Mouse (Mus musculus): ENCODE data around the gene Olfr1229. TPM values are rescaled to one million over a fixed set of nuclear protein-coding genes. Genes with fewer than 3 reads are reported as not detected.

Gene Olfr1229
- polyA plus RNA-seq (2014; fragmentation: Illumina TruSeq; extraction: RNeasy Lipid Tissue Mini Kit (QIAGEN cat#74804); ENCODE audit: insufficient read depth, low read depth, low replicate concordance) = not detected

DNA sequence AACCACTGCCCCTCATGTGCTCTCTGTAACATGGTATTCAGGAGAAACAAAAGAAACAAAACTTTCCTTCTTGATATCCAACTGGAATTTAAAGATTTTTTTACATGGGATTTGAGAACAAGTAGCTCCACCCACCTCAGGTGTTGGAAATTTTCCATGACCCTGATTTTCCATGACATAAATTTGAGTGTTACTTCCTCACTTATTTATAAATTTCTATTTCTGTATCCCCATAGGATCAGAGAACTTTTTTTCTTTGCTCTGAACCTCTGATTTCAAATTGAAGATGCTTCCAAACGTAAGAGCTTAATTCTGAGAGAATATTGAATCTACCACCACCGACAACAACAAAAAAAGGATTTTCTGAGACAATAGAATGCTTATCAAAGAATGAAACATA lies at the start of gene Olfr1229:
Gene Olfr1229 (minus strand): TSS at position 101 of the 400 bp plus-strand sequence.

DNA sequence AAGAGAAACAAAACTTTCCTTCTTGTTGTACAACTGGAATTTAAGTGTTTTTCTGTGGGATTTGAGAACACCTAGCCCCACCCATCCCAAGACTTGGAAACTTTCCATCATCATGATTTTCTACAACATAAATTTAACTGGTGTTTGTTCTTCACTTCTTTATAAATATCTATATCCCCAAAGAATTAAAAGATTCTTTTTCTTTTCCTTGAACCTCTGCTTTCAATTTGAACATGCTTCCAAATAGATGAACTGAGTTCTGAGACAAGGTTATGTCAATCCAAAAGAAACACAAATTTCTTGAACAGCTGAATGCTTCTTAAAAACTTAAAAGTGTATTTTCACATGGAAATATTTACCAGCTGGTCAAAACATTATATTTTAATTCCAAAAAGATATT lies 41.8 kb upstream of the Olfr1229 start, which contains the start of gene Olfr1232:
Gene Olfr1232 (minus strand): TSS at position 101 of the 400 bp plus-strand sequence.

DNA sequence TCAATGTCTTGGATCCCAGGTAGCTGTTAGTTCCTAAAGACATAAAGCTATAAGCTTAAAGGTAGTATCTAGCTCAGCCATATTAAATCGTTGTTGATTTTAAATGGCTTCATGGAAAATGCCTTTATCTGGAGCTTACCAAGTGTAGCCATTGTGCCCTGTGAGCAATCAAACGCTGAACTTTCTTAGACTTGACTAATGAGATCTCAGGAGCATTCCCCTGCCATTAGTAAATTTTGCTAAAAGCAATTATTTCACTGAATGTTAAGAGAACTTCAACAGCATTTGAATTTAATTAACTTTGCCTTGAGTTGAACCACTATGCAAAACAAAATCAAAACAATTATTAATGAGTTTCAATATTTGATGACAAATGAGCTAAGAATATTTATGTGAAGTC lies 19.2 kb upstream of the Olfr1229 start, which contains the start of gene Olfr1231:
Gene Olfr1231 (minus strand): TSS at position 101 of the 400 bp plus-strand sequence.

DNA sequence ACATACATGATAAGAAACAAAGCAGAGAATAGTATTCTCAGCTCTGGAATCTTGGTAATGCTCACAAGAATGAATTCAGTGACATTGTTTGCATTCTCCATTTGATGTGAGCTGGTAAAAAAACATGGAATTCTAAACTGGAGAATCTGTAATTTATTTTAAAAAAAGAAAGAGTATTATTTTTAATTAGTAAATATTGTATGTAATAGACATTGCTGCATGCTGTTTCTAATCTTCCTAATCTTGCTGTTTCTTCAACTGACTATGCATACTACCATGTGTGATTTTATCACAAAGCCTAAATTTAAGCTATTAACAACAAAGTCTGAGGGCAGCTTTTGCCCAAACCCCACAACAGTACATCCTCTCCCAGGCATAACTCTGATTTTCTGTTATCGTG lies 9.4 kb upstream of the Olfr1229 start, which contains the start of gene Olfr1230:
Gene Olfr1230 (minus strand): TSS at position 101 of the 400 bp plus-strand sequence.

DNA sequence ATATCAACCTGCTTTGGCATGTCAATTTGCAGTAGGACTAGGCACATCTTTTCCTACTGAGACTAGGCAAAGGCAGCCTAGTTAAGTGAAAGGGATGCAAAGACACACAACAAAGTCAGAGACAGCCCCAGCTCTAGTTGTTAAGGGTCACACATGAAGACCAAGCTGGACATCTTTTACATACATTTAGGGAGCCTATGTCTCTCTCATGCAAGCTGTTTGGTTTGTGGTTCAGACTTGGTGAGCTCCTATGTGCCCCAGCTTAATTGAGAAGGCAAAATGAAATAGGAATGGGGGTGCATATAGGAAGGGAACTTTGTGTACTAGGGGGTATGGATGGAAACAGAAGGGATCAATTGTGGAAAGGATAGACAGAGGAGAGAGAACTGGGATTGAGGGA lies 33.9 kb downstream of the Olfr1229 start, which contains the start of gene Olfr1228:
Gene Olfr1228 (minus strand): TSS at position 101 of the 400 bp plus-strand sequence.

Other genes with a start within 250 kb of the Olfr1229 start
- not detected for gene Olfr1218, start 226.8 kb downstream of the Olfr1229 start, polyA plus RNA-seq (2014; fragmentation: Illumina TruSeq; extraction: RNeasy Lipid Tissue Mini Kit (QIAGEN cat#74804); ENCODE audit: insufficient read depth, low read depth, low replicate concordance)
- not detected for gene Olfr1219, start 204.5 kb downstream of the Olfr1229 start, polyA plus RNA-seq (2014; fragmentation: Illumina TruSeq; extraction: RNeasy Lipid Tissue Mini Kit (QIAGEN cat#74804); ENCODE audit: insufficient read depth, low read depth, low replicate concordance)
- not detected for gene Olfr1220, start 181.2 kb downstream of the Olfr1229 start, polyA plus RNA-seq (2014; fragmentation: Illumina TruSeq; extraction: RNeasy Lipid Tissue Mini Kit (QIAGEN cat#74804); ENCODE audit: insufficient read depth, low read depth, low replicate concordance)
- gene Olfr1221, start 170.7 kb downstream of the Olfr1229 start, polyA plus RNA-seq (2014; fragmentation: Illumina TruSeq; extraction: RNeasy Lipid Tissue Mini Kit (QIAGEN cat#74804); ENCODE audit: insufficient read depth, low read depth, low replicate concordance) = not detected
- gene Olfr1222, start 155.0 kb downstream of the Olfr1229 start, polyA plus RNA-seq (2014; fragmentation: Illumina TruSeq; extraction: RNeasy Lipid Tissue Mini Kit (QIAGEN cat#74804); ENCODE audit: insufficient read depth, low read depth, low replicate concordance) = not detected
- gene Olfr1223, start 136.5 kb downstream of the Olfr1229 start, polyA plus RNA-seq (2014; fragmentation: Illumina TruSeq; extraction: RNeasy Lipid Tissue Mini Kit (QIAGEN cat#74804); ENCODE audit: insufficient read depth, low read depth, low replicate concordance) = not detected
- gene Olfr1224-ps1, start 123.9 kb downstream of the Olfr1229 start, polyA plus RNA-seq (2014; fragmentation: Illumina TruSeq; extraction: RNeasy Lipid Tissue Mini Kit (QIAGEN cat#74804); ENCODE audit: insufficient read depth, low read depth, low replicate concordance) = not detected
- not detected for gene Olfr1225, start 113.3 kb downstream of the Olfr1229 start, polyA plus RNA-seq (2014; fragmentation: Illumina TruSeq; extraction: RNeasy Lipid Tissue Mini Kit (QIAGEN cat#74804); ENCODE audit: insufficient read depth, low read depth, low replicate concordance)
- gene Olfr1226, start 88.0 kb downstream of the Olfr1229 start, polyA plus RNA-seq (2014; fragmentation: Illumina TruSeq; extraction: RNeasy Lipid Tissue Mini Kit (QIAGEN cat#74804); ENCODE audit: insufficient read depth, low read depth, low replicate concordance) = not detected
- gene Olfr1228, start 34.0 kb downstream of the Olfr1229 start, polyA plus RNA-seq (2014; fragmentation: Illumina TruSeq; extraction: RNeasy Lipid Tissue Mini Kit (QIAGEN cat#74804); ENCODE audit: insufficient read depth, low read depth, low replicate concordance) = not detected
- gene Olfr1230, start 9.3 kb upstream of the Olfr1229 start, polyA plus RNA-seq (2014; fragmentation: Illumina TruSeq; extraction: RNeasy Lipid Tissue Mini Kit (QIAGEN cat#74804); ENCODE audit: insufficient read depth, low read depth, low replicate concordance) = not detected
- not detected for gene Olfr1231, start 19.1 kb upstream of the Olfr1229 start, polyA plus RNA-seq (2014; fragmentation: Illumina TruSeq; extraction: RNeasy Lipid Tissue Mini Kit (QIAGEN cat#74804); ENCODE audit: insufficient read depth, low read depth, low replicate concordance)
- not detected for gene Olfr1232, start 41.7 kb upstream of the Olfr1229 start, polyA plus RNA-seq (2014; fragmentation: Illumina TruSeq; extraction: RNeasy Lipid Tissue Mini Kit (QIAGEN cat#74804); ENCODE audit: insufficient read depth, low read depth, low replicate concordance)
- not detected for gene Olfr1233, start 54.4 kb upstream of the Olfr1229 start, polyA plus RNA-seq (2014; fragmentation: Illumina TruSeq; extraction: RNeasy Lipid Tissue Mini Kit (QIAGEN cat#74804); ENCODE audit: insufficient read depth, low read depth, low replicate concordance)
- not detected for gene Olfr1234, start 76.9 kb upstream of the Olfr1229 start, polyA plus RNA-seq (2014; fragmentation: Illumina TruSeq; extraction: RNeasy Lipid Tissue Mini Kit (QIAGEN cat#74804); ENCODE audit: insufficient read depth, low read depth, low replicate concordance)
- not detected for gene Olfr1238, start 121.7 kb upstream of the Olfr1229 start, polyA plus RNA-seq (2014; fragmentation: Illumina TruSeq; extraction: RNeasy Lipid Tissue Mini Kit (QIAGEN cat#74804); ENCODE audit: insufficient read depth, low read depth, low replicate concordance)
- not detected for gene Olfr1239, start 132.4 kb upstream of the Olfr1229 start, polyA plus RNA-seq (2014; fragmentation: Illumina TruSeq; extraction: RNeasy Lipid Tissue Mini Kit (QIAGEN cat#74804); ENCODE audit: insufficient read depth, low read depth, low replicate concordance)
- not detected for gene Olfr1240, start 155.0 kb upstream of the Olfr1229 start, polyA plus RNA-seq (2014; fragmentation: Illumina TruSeq; extraction: RNeasy Lipid Tissue Mini Kit (QIAGEN cat#74804); ENCODE audit: insufficient read depth, low read depth, low replicate concordance)
- not detected for gene Olfr1241, start 199.1 kb upstream of the Olfr1229 start, polyA plus RNA-seq (2014; fragmentation: Illumina TruSeq; extraction: RNeasy Lipid Tissue Mini Kit (QIAGEN cat#74804); ENCODE audit: insufficient read depth, low read depth, low replicate concordance)
- gene Olfr1242, start 210.3 kb upstream of the Olfr1229 start, polyA plus RNA-seq (2014; fragmentation: Illumina TruSeq; extraction: RNeasy Lipid Tissue Mini Kit (QIAGEN cat#74804); ENCODE audit: insufficient read depth, low read depth, low replicate concordance) = not detected
- gene Olfr1243, start 243.5 kb upstream of the Olfr1229 start, polyA plus RNA-seq (2014; fragmentation: Illumina TruSeq; extraction: RNeasy Lipid Tissue Mini Kit (QIAGEN cat#74804); ENCODE audit: insufficient read depth, low read depth, low replicate concordance) = not detected

Measured in lung, adult 10 weeks (tissue).